Mouse (Mus musculus) skeletal muscle tissue, adult 2 months (tissue): ENCODE results near the gene Ankrd35.
A peak's percentile ranks its signal among the peaks of the same experiment; 100 is the strongest.
"Not testable (repeated sequence)": the region's sequence is repeated elsewhere in the genome, so short reads cannot be mapped to it uniquely, and the experiment has no call there.

Experiments used
- DNase-seq: peaks from one replicate; pipeline ENCODE4 v3.0.0-alpha.2; 2012; ENCODE audit warnings: low read depth, low spot score

The Ankrd35 gene

DNA sequence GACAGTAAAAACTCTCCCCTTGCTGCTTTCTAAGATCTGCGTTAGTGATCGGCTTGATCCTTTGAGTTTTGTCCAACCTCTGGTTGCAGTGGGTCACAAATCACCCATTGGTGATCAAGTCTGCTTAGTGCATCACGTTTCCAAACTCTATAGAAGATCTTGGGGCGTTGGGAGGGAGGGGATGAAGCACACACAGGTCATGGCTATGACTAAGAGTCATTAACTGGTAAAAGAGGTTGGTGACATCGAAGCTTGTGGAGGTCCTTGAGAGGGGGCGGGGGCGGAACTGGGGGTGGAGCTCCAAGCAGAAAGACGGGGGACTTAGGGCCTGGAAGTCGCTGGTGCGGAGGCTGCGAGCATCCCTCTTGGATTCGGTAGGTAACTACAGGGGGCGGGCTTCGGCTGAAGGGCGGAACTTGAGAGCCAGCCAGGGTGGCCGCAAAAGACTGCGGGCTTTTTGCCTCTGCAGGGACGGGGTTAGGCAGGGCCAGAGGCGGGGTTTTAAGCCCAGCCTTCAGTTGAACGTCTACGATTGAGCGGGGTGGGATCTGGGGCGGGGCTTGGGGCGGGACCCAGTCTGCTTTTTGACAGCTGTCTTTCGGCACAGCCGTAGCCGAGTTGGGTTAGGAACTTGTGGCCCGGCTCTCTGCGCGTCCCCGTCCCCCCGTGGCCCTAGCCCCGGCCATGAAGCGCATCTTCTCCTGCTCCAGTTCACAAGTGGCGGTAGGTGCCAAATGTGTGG lies at the start of gene Ankrd35:
Gene Ankrd35, plus strand, starts transcription at position 405 of the 742 bp plus-strand sequence.
- DNase-seq = peak; percentile 81

DNA sequence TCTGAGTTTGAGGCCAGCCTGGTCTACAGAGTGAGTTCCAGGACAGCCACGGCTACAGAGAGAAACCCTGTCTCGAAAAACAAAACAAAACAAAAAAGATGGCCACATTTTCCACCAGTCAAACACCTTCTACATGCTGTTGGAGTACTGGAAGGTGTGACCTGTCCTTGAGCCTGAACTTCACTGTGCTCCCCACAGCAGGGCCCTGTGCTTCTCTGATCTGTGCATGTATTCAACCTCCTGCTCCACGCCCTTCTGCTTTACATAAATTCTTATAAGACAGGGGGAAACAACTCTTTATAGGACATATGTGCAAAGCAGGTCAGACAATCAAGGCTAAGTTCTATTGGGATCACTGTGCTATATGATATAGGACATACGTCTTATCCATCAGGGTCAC lies 46.7 kb upstream of the Ankrd35 start:
- no peak for DNase-seq

DNA sequence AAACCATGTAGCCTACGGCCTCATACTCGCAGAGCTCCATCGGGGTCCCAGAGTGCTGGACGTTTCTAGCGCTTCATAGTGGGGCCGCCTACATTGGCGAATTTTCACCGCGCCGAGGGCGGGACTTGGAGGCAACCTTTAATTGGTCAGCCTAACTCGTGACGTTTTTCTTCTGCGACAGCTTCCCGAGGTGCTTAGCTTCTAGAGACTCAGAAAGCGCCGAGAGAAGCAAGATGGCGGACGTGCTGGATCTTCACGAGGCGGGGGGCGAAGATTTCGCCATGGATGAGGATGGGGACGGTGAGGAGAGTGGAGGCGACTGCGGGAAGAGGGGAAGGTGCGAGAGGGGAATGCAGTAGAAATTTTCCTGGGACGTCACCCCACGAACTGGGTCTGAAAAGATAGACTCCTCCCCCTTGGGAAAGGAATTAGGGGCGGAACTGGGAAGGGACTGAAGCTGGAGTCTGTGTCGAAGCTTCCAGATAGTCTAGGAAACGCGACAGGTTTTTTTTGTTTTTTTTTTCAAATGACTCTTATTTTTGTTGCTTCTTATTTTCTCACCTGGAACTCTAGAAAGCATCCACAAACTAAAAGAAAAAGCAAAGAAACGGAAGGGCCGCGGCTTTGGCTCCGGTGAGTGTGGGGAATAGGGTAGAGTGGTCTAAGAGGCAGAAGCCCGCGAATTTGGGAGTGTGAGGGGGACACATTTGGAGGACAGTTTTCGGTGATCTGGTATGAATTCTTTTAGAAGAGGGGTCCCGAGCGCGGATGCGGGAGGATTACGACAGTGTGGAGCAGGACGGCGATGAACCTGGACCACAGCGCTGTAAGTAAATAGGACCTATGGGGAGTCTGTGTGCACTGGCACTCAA lies 40.0 kb upstream of the Ankrd35 start, which contains the start of gene Rbm8a:
Gene Rbm8a, plus strand, starts transcription at position 205 of the 872 bp plus-strand sequence.
- peak; percentile 97 for DNase-seq

DNA sequence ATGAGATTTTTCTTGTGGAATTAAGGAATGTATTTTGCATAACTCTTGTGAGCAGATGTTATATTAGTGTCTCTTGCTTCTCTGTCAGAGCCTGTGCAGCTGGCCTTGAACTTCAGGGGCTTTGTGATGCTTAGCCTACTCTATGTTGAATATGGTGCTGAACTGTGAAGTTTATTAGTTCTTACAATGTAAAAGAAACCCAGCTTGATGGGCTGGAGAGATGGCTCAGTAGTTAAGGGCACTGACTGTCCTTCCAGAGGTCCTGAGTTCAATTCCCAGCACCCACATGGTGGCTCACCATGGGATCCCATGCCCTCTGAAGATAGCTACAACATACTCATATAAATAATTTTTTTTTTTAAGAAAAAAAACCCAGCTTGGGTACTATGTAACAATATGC lies 37.9 kb upstream of the Ankrd35 start:
- DNase-seq = no peak

DNA sequence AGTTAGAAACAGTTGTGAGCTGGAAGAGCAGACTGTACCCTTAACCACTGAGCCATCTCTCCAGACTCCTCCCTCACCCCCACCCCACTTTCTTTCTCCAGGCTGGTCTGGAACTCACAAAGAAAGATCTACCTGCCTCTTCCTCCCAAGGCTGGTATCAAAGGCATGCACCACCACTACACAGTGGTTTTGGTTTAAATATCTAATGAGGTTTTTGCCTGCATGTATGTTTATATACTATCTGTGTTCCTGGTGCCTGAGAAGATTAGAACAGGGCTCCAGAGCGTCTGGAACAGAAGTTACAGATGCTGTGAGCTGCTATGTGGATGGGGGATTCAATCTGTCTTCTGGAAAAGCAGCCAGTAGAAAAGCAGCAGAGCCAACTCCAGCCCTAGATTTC lies 35.9 kb upstream of the Ankrd35 start:
- no peak for DNase-seq

DNA sequence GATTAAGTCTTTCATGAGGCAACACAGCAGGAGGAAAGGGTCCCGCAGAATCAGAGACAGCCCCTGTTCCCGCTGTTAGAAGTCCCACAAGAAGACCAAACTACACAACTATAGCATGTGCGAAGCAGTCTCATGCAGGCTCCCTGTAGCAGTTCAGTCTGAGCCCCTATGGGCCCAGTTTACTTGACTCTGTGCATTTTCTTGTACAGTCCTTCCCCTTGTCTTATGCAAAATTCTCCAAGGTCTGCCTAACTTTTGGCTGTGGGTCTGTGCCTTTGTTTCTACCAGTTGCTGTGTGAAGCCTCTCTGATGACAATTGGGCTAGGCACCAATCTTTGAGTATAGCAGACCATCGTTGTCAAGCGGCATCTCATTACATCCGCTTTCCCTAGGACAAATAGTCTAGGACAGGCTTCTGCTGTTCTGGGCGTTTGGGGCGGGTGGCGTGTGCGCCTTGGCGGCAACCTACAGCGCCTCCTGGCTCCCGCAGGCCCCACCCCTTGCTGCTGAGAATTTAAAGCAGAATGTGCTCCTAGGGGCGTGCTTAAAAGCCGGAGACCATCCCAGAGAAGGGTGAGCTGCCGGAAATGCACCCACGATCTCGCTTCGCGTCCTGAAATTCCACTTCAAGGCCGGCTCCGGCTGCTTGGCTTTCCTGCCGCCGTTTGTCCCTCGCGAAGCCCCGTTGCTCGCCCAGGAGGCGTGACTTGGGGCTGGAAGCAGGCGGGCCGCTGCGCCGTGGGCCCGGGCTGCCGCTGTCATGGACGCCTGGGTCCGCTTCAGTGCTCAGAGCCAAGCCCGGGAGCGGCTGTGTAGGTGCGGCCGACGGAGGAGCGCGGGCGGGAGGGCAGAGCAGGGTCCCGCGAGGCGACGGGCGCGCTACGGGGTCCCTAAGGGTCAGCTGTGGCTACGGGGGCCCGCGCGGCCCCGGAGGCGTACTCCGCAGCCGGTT lies 34.7 kb upstream of the Ankrd35 start, which contains the start of the genes Pex11b and Gm42957:
Gene Pex11b, plus strand, starts transcription at position 449 of the 952 bp plus-strand sequence.
Gene Gm42957, plus strand, starts transcription at position 547 of the 952 bp plus-strand sequence.
- DNase-seq = peak; percentile 75

DNA sequence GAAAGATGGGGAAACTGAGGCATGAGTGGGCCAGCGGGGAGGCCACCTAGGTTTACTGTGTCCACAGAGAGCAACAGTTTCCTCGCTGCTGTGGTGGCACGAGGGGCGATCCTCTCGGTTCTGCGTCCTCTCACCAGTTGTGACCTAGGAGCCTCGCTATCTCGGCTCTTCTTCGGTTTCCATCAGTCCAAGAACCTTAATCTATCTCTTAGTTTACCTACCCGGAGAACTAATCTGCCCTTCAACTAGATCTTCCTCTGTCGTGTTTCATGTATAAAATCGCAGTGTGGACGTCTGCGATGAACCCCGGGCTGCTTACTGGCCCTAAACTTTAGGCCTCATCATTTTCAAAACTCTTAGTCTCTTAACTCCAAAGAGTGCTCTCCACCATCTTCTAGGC lies 34.0 kb upstream of the Ankrd35 start:
- no peak for DNase-seq

DNA sequence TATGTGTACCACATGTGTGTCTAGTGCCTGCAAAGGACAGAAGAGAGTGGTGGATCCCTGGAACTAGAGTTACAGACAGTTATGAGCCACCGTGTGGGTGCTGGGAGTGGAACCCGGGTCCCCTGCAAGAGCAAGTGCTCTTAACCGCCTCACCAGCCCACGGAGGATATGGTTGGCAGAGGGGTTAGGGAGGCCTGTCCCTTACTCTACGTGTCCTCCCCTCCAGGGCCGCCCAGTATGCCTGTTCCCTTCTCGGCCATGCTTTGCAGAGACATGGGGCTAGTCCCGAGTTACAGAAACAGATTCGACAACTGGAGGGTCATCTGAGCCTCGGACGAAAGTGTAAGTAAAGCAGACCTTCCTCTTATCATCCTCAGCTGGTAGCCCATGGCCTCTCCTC lies 33.5 kb upstream of the Ankrd35 start:
- no peak for DNase-seq

DNA sequence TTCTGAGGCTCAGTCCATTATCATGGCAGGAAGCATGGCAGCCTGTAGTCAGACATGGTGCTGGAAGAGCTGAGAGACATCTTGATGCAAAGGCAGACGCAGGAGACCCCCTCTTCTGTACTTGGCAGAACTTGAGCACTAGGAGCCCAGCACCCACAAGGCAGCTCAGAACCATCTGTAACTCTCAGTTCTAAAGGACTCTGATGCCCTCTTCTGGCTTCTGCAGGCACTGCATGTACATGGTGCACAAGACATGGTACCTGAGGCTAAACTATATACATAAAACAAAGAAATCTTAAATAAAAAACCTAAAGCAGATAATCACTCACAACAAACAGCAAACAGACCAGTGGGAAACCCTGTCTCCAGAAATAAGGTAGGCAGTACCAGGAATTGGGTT lies 30.7 kb upstream of the Ankrd35 start:
- peak; percentile 28 for DNase-seq

DNA sequence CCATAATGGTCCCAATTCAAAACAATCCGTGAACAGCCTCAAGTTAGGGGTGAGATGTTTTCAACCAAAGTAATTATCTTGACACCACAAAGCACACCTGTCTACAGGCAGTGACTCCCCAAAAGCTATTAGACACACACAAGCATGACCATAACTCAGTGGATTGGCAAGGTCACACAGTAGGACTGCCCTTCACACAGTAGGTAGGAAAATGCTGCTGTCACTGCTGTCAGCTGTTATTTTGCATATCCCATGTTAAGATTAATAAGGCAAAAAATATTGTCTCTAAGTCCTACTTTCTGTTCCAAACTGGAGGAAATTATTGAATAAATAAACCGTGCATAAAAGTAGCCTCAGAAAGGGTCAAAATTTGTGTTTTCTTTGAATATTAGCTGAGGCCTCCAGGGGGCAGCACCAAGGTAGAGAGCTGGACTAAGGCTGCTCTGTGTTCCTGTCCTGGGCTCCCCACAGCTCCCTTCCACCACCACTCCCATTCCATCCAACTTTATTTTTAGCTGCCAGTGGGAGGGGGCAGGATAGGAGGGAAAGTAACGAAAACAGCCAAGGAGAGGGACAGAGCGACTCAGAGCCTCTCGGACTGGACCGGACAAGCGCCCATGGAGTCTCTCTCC lies 24.8 kb upstream of the Ankrd35 start, which contains the start of gene Itga10:
Gene Itga10, plus strand, starts transcription at position 567 of the 632 bp plus-strand sequence.
- no peak for DNase-seq

DNA sequence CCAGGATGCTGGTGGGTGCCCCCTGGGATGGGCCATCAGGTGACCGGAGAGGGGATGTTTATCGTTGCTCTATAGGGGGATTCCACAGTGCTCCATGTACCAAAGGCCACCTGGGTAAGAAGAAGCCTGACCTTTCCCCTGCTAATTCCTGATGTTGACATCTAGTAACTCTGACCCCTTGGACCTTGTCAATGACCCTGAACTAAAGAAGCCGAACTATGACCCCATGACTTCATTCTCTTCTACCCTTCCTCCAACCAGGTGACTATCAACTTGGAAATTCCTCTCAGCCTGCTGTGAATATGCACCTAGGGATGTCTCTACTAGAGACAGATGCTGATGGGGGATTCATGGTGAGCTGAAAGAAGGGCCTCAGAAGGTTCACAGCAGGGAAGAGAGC lies 22.6 kb upstream of the Ankrd35 start:
- no peak for DNase-seq

DNA sequence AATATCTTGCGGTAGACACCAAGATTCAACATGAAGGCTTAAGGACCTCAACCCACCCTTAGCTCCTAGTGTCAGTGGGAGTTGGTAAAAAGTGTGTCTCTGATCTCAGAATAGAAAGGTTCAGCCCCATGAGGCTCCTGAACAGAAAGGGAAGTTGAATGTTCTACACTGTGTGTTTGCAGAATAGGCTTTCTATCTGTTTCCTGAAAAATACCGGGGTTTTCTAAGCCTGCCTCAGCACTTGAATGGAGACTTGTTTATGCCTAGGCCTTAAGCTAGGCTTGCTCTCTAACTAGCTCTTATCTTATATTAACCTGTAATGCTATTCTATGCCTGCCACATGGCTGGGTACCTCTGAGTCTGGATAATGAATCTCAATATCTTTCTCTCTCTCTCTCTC lies 9.0 kb upstream of the Ankrd35 start:
- no peak for DNase-seq

DNA sequence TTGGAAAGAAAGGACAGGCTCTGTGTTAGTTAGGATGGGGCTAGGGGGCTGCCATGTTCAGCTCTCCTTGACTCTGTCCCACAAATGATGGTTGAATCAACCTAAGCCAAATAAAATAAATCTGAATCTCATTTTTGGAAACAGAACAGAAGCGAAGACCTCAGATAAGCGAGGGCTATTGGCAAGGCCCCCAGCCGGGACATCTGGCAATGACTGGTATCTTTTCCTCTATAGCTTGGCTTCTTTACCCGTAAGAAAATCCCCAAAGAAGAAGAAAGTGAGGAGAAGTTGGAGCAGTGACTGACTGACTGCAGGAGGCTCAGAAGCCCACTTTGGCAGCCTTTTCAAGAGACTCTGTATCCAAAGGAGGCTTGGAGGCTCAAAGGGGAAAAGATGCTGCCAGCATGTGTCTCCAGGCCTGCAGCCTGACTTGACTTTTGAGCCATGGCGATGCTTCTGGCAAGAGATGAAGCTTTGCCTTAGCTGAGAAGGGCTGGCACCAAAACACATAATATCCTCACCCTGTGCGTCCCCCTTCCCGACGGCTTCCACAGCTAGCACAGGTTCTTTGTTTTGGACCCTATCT lies 7.1 kb upstream of the Ankrd35 start:
- DNase-seq = no peak

DNA sequence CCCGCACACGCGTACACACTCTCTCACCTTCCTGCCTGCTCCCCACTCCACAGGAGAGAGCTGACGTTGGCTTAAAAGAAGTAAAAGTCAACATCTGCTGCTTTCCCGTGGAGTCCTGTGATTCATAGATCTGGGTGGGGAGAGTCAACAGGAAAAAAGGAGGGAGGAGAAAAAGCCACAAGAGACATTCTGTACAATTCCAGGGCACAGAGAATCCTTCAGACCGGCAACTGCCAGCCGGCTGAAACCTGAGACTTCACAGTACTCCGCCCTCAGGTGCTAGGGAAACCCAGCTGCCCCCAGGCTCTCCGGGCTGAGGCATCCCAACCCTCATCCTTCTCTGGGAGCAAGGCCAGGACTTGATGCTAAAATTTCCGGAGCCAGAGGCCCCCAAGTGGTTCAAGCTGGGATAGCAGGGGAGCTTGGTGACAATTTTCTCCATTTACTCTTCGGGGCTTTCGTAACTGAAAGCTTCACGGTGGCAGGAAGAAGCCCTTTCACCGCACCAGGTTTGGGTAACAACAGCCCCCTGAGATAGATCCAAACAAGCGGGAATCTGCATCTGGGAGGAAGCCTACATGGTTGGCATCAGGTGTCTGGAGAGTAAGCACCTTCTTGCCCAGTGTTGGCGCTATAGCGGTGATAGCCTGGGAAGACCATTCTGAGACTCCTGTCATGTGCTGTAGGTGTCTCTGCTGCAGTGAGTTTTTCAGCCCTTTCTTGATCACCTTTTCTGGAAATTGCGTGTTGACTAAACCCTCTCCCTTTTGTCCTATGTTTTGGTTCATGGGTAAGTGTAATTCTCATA lies 6.3 kb upstream of the Ankrd35 start:
- DNase-seq = peak; percentile 68

DNA sequence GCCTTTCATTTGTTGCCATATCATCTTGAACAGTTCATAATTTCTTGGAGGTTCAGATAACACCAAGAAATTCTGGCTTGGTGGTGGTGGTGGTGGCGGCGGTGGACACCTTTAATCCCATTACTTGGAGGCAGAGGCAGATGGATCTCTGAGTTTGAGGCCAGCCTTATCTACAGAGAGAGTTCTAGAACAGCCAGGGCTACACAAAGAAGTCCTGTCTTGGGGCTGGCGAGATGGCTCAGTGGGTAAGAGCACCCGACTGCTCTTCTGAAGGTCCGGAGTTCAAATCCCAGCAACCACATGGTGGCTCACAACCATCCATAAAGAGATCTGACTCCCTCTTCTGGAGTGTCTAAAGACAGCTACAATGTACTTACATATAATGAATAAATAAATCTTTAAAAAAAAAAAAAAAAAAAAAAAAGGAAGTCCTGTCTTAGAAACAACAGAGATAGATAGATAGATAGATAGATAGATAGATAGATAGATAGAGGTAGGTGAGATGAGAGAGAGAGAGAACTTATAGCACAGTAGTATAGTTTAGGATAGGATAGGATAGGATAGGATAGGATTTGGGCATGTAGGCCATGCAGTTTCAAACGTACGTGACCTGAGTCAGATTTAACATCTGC lies 4.1 kb upstream of the Ankrd35 start:
- DNase-seq = not testable (repeated sequence)

DNA sequence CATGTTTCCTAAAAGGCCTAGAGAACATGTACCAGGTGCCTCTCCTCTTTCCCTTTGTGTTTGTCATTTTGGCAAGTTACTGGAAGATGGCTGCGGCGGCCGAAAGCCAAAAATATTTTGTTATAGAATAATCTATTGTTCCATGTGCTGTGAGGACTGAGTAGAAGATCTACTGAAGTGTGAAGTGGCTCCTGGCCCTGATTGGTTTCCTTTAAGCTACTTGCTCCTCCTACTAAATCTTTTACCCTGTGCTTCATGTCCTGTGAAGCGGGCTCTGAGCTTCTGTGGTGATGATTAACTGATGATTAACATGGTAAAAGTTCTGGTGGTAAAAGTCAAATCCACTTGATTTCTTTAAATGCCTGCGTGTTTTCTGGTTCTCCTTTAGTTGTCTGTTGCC lies 3.0 kb upstream of the Ankrd35 start:
- no peak for DNase-seq

DNA sequence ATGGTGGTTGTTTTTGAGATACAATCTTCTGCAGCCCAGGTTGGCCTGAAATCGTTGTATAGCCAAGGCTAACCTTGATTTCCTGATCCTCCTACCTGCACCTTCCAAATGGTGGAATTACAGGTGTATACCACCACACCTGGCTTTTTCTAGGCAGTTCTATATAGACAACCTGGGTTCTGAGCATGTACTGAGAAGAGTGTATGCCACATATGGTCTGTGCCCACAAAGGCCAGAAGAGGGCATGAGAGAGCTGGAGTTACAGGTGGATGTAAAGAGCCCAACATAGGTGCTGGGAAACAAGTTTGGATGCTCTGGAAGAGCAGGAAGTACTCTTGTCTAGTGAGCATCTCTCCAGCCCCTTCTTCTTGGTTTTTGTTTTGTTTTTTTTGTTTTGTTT lies 2.6 kb upstream of the Ankrd35 start:
- no peak for DNase-seq

DNA sequence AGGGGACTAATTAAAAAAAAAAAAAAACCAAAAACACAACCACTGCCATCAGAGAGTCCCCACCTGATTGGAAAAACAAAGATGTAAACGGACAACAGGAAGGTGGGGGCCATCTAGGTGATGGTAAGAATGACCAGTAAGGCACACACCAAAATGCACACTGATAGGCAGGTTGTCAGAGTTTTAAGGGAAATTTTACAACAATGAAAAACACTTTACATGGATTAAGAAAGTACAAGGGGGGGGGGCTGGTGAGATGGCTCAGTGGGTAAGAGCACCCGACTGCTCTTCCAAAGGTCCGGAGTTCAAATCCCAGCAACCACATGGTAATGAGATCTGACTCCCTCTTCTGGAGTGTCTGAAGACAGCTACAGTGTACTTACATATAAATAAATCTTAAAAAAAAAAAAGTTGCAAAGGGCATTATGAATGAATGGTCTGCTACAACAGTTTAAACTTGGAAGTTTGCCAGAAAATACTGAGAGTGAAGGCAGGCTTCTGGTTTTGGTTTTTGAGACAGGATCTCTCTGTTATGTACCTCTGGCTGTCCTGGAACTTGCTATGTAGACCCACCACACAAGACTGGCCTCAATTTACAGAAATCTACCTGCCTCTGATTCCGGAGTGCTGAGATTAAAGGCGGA lies 1.4 kb upstream of the Ankrd35 start:
- no peak for DNase-seq

DNA sequence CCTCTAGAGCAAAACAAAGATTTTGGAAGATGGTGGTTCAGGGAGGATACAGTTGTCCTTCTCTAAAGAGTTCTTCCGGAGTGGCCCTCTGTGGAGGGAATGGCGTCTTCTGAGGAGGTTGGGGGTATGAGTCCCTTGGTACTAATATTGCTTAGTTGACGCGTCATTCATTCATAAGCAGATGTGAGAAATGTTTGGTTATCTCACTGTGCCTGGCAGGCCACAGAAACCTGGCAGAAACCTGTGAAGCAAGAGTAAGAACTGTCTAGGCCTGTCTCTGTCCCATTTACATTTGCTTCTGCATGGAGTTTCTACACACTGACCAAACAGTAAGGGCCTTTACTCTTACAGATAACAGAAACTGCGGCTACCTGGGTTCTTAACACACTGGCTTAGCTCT lies 1.6 kb downstream of the Ankrd35 start:
- DNase-seq = no peak
